Mouse (Mus musculus) lung, embryonic 14.5 days (tissue): ENCODE data around the gene Lrmda. TPM values are rescaled to one million over a fixed set of nuclear protein-coding genes. Genes with fewer than 3 reads are reported as not detected.
A peak's percentile ranks its signal among the peaks of the same experiment; 100 is the strongest.

Experiments
- ATAC-seq: fragments of 200-750 bp; cut with Nextera tagmentation; 2 replicates; pipeline ENCODE4 v1.8.0; 2017; ENCODE audit warnings: mild to moderate bottlenecking, moderate TSS enrichment, moderate library complexity; ENCODE audit not compliant: insufficient read depth
- DNase-seq: peaks from one replicate; pipeline ENCODE4 v3.0.0-alpha.2; 2015
- H3K27ac ChIP-seq: fragments of 300-500 bp; sonication (generic); 2 replicates; pipeline ENCODE4 v1.5.1; 2014; ENCODE audit warnings: low read depth, mild to moderate bottlenecking, moderate library complexity
- H3K27me3 ChIP-seq: fragments of 300-500 bp; sonication (generic); 2 replicates; pipeline ENCODE4 v1.6.1; 2014; ENCODE audit warnings: low read length, control low read depth; ENCODE audit not compliant: insufficient read depth
- H3K36me3 ChIP-seq: fragments of 300-500 bp; sonication (generic); 2 replicates; pipeline ENCODE4 v1.6.1; 2014; ENCODE audit warnings: control low read depth; ENCODE audit not compliant: insufficient read depth
- H3K4me1 ChIP-seq: fragments of 300-500 bp; sonication (generic); 2 replicates; pipeline ENCODE4 v1.6.1; 2014; ENCODE audit warnings: antibody characterized with exemption, control low read depth; ENCODE audit not compliant: insufficient read depth
- H3K4me2 ChIP-seq: fragments of 300-500 bp; sonication (generic); 2 replicates; pipeline ENCODE4 v1.6.1; 2014; ENCODE audit warnings: mild to moderate bottlenecking
- H3K4me3 ChIP-seq: fragments of 300-500 bp; sonication (generic); 2 replicates; pipeline ENCODE4 v1.5.1; 2014; ENCODE audit warnings: low read depth, low read length
- H3K9ac ChIP-seq: fragments of 300-500 bp; sonication (generic); 2 replicates; pipeline ENCODE4 v1.6.1; 2014
- H3K9me3 ChIP-seq: fragments of 300-500 bp; sonication (generic); 2 replicates; pipeline ENCODE4 v1.6.1; 2016; ENCODE audit warnings: low read depth, low read length, control low read depth
- CTCF ChIP-seq: IDR thresholded peaks from 2 replicates; pipeline ENCODE4 v1.5.1; 2016; ENCODE audit warnings: antibody characterized with exemption, low read depth
- WGBS: fragments of 180-500 bp; shearing (Covaris S2); extraction: QIAGEN DNeasy Blood & Tissue Kit; methylation state at CpG from one replicate; pipeline ENCODE4 v1.1.7; 2014; 5-methylcytosine and 5-hydroxymethylcytosine counted together
- polyA plus RNA-seq: library from polyadenylated mRNA; unstranded; fragments of >200 nt; fragmentation: Nextera tagmentation; extraction: Ambion mirVana; gene quantifications from 2 replicates; pipeline ENCODE4 v1.2.1, GENCODE M21; 2014

Lrmda gene
- polyA plus RNA-seq, 1 experiment from 2014 or later, result 1.1 TPM

- peak overlapping the region; percentile 50 for H3K4me2 ChIP-seq
- peak; percentile 84 for TF ChIP-seq CTCF
- no peaks in the 10 kb centered on the region for H3K27me3 ChIP-seq
- H3K9me3 ChIP-seq, result no peaks in the 10 kb centered on the region
- no peaks in the 10 kb centered on the region for H3K36me3 ChIP-seq
- H3K4me3 ChIP-seq, result no peak overlapping the region
- peak overlapping the region; percentile 81; the same call in 1 of the 2 replicates for H3K27ac ChIP-seq
- DNase-seq (peak; percentile 92), ATAC-seq (peak; percentile 83)
- H3K4me1 ChIP-seq, result peaks cover 36% of the 10 kb centered on the region
- 2% methylated on average over 20 of the region's 20 CpGs for WGBS
- no peak overlapping the region for H3K9ac ChIP-seq
Observed at GRCm38 (mm10) chr14:22807726-22808594, 788.4 kb downstream of the Lrmda start.

GRCm38 (mm10) chr14:22808595-22809166 lies 789.2 kb downstream of the Lrmda start:
- Histone ChIP-seq H3K9me3 (no peaks in the 10 kb centered on the region), H3K27ac (peak overlapping the region; percentile 48; the same call in 1 of the 2 replicates), H3K4me1 (peaks cover 41% of the 10 kb centered on the region), H3K36me3 (no peaks in the 10 kb centered on the region), H3K27me3 (no peaks in the 10 kb centered on the region), H3K4me3 (no peak overlapping the region), H3K4me2 (no peak overlapping the region), H3K9ac (no peak overlapping the region)
- TF ChIP-seq CTCF, result no peak
- WGBS, result 35% methylated on average over 5 of the region's 5 CpGs
- DNase-seq (peak; percentile 55), ATAC-seq (0 out of 2 replicates have a peak, but pooled peaks have one; percentile 16)

GRCm38 (mm10) chr14:22809229-22809628 lies 789.7 kb downstream of the Lrmda start:
- Histone ChIP-seq H3K9ac (no peak overlapping the region), H3K4me2 (no peak overlapping the region), H3K27me3 (no peaks in the 10 kb centered on the region), H3K36me3 (no peaks in the 10 kb centered on the region), H3K27ac (peak overlapping the region; percentile 78; the same call in 1 of the 2 replicates), H3K4me1 (peaks cover 45% of the 10 kb centered on the region), H3K4me3 (no peak overlapping the region), H3K9me3 (no peaks in the 10 kb centered on the region)
- DNase-seq (peak; percentile 50), ATAC-seq (no peak)
- no peak for TF ChIP-seq CTCF
- WGBS, result 68% methylated on average over 3 of the region's 3 CpGs

DNA sequence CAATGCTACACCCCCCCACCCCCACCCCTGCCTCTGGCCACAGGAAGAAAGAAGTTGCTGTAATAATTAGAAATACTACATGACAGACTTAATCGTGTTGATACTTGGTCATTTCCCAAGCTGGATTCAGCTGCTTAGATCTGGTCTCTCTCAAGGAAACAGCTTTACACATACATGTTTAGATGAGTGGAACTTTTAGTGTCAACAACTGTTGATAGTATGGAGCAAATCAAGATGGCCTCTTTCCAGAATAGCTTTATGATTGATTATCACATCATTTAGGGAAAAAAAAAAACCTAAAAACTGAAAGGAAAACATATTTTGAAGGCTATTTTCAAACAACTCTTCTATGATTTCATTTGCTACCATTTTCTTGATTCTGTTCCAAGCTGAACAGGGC lies 791.0 kb downstream of the Lrmda start:
- H3K4me3 ChIP-seq, result no peak overlapping the region
- no peak overlapping the region for H3K9ac ChIP-seq
- H3K4me1 ChIP-seq, result peaks cover 45% of the 10 kb centered on the region
- 30% methylated on average over 1 of the region's 1 CpGs for WGBS
- H3K4me2 ChIP-seq, result no peak overlapping the region
- no peak for TF ChIP-seq CTCF
- no peaks in the 10 kb centered on the region for H3K36me3 ChIP-seq
- DNase-seq (peak; percentile 88), ATAC-seq (no peak)
- no peaks in the 10 kb centered on the region for H3K9me3 ChIP-seq
- peak overlapping the region; percentile 78 for H3K27ac ChIP-seq
- no peaks in the 10 kb centered on the region for H3K27me3 ChIP-seq

DNA sequence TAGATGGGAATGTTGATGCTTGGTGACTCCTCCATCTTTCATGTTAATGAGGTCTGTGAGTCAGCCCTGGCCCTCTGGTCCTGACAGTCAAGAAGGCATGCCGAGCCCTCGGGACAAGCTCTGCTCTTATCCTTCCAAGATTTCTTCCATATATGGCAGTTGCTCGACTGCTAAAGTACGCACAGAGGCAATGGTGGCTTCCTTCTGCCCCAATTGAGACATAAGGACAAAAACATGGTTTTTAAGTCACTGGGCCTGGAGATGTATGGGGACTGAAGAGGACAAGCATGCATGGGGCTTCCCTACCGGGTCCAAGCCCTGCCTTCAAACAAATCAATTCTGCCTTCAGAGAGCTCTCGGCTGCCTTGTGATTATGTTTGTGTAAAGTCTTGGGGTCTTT lies 793.3 kb downstream of the Lrmda start:
- no peak for ATAC-seq
- H3K4me3 ChIP-seq, result no peak overlapping the region
- no peaks in the 10 kb centered on the region for H3K9me3 ChIP-seq
- peak; percentile 50 for DNase-seq
- no peak overlapping the region for H3K27ac ChIP-seq
- 30% methylated on average over 6 of the region's 6 CpGs for WGBS
- H3K9ac ChIP-seq, result no peak overlapping the region
- H3K36me3 ChIP-seq, result no peaks in the 10 kb centered on the region
- no peak overlapping the region for H3K4me2 ChIP-seq
- no peak for TF ChIP-seq CTCF
- no peaks in the 10 kb centered on the region for H3K27me3 ChIP-seq
- peaks cover 29% of the 10 kb centered on the region for H3K4me1 ChIP-seq

GRCm38 (mm10) chr14:22813389-22813788 lies 793.9 kb downstream of the Lrmda start:
- 28% methylated on average over 7 of the region's 7 CpGs for WGBS
- no peak for ATAC-seq

GRCm38 (mm10) chr14:22814811-22815345 lies 795.4 kb downstream of the Lrmda start:
- no peak overlapping the region for H3K27ac ChIP-seq

More at GRCm38 (mm10) chr14:22813389-22813788, 793.9 kb downstream of the Lrmda start:
- Histone ChIP-seq H3K9me3 (no peaks in the 10 kb centered on the region), H3K9ac (no peak overlapping the region), H3K4me1 (peaks cover 26% of the 10 kb centered on the region), H3K4me3 (no peak overlapping the region), H3K27me3 (no peaks in the 10 kb centered on the region), H3K27ac (peak overlapping the region; percentile 3; the same call in 1 of the 2 replicates), H3K36me3 (no peaks in the 10 kb centered on the region), H3K4me2 (no peak overlapping the region)
- TF ChIP-seq CTCF, result no peak
- peak; percentile 74 for DNase-seq

More at GRCm38 (mm10) chr14:22814811-22815345, 795.4 kb downstream of the Lrmda start:
- TF ChIP-seq CTCF, result no peak
- ATAC-seq (no peak), DNase-seq (peak; percentile 52)
- 43% methylated on average over 9 of the region's 9 CpGs for WGBS
- H3K4me1 ChIP-seq, result peaks cover 13% of the 10 kb centered on the region
- H3K4me2 ChIP-seq, result no peak overlapping the region
- no peaks in the 10 kb centered on the region for H3K36me3 ChIP-seq
- H3K27me3 ChIP-seq, result no peaks in the 10 kb centered on the region
- H3K9ac ChIP-seq, result no peak overlapping the region
- no peaks in the 10 kb centered on the region for H3K9me3 ChIP-seq
- no peak overlapping the region for H3K4me3 ChIP-seq
